Mouse (Mus musculus): ENCODE data around the gene Cnot4. TPM values are rescaled to one million over a fixed set of nuclear protein-coding genes. Genes with fewer than 3 reads are reported as not detected.

Cnot4 gene
- total RNA-seq, 1 experiment from 2014 or later = 37.0 TPM

Other genes with a start within 250 kb of the Cnot4 start
- 14.9 and 25.1 TPM in 2 replicates for gene Wdr91, start 222.8 kb downstream of the Cnot4 start, total RNA-seq (2017)
- gene Stra8, start 213.6 kb downstream of the Cnot4 start, total RNA-seq (2017) = not detected in 2 replicates
- 0.18 and 0.39 TPM in 2 replicates for gene Slc23a4, start 145.3 kb downstream of the Cnot4 start, total RNA-seq (2017)
- gene Nup205, start 43.7 kb upstream of the Cnot4 start, total RNA-seq (2017) = 105 and 108 TPM in 2 replicates
- gene Slc13a4, start 174.4 kb upstream of the Cnot4 start, total RNA-seq (2017) = not detected in 2 replicates
- not detected in 2 replicates for gene Fam180a, start 192.4 kb upstream of the Cnot4 start, total RNA-seq (2017)

Measured in common myeloid progenitor, adult 5-6 weeks (primary cell).